Mouse (Mus musculus) testis, postnatal 14 days (tissue): Measurements from ENCODE around the gene Stk11.

ENCODE experiments used
- DNase-seq: peaks from one replicate; pipeline ENCODE4 v3.0.0; 2021; ENCODE audit warnings: low spot score

Gene Stk11

GRCm38 (mm10) chr10:80170601-80171021 is 55.0 kb downstream of the Stk11 start:
- DNase-seq: no peak

DNA sequence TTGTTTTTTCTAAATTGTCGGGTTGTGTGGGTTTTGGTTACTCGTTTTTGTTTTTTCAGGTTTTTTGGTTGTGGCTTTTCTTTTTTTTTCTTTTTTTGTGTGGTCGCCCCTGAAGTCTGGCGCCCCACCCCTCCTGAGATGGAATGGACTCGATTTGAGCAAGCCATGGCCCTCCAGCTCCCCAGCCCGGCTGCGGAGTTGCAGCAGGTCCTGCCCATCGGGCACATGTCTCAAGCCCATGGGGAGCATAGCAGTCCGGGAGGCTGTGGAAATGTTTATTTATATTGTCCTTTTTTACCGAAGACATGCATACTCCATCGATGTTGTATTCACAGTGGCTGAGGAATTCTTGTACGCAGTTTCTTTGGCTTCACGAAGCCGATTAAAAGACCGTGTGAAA is 55.6 kb downstream of the Stk11 start:
- no peak for DNase-seq

- no peak for DNase-seq
These were observed 56.3 kb downstream of the Stk11 start for GRCm38 (mm10) chr10:80171760-80172526.

- DNase-seq: peak; percentile 88
These were observed 57.1 kb downstream of the Stk11 start, which contains the start of gene 1600002K03Rik for GRCm38 (mm10) chr10:80172527-80173292. TSS of gene 1600002K03Rik (plus strand) at chr10:80172944.

DNA sequence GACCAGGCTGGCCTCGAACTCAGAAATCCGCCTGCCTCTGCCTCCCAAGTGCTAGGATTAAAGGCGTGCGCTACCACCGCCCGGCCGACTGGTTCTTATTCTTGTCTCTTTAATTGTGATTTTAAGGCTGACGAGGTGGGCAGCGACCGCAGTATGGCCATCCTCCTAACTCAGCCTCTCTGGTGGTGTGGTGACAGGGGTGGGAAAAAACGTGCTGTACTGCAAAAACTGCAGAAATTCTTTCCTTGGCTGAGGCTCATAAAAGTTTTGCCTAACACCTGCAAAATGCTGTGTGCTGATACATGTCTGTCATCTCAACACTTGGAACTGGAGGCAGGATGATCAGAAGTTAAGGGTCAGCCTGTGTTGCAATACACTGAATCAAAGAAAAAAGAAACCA is 57.8 kb downstream of the Stk11 start:
- DNase-seq: no peak

- no peak for DNase-seq
These were observed 58.5 kb downstream of the Stk11 start for GRCm38 (mm10) chr10:80173955-80174640.

DNA sequence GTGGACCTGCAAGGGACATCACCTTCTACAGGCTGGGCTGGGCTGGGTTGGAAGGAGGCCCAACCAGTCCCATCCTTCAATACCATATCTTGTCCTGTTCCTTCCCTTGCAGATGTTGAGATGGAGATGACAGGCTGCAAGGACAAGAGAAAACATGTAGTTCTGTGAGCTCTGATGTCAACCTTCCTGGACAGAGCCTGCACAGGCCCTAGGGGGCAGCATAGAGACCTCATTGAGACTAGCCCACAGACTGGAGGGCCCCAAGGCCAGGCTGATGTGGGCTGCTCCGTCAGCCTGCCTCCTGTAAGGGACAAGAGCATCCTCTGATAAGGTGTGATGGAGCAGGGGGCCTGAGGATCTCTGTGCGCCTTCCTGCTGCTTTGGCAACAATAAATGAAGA is 59.1 kb downstream of the Stk11 start:
- DNase-seq: no peak

DNA sequence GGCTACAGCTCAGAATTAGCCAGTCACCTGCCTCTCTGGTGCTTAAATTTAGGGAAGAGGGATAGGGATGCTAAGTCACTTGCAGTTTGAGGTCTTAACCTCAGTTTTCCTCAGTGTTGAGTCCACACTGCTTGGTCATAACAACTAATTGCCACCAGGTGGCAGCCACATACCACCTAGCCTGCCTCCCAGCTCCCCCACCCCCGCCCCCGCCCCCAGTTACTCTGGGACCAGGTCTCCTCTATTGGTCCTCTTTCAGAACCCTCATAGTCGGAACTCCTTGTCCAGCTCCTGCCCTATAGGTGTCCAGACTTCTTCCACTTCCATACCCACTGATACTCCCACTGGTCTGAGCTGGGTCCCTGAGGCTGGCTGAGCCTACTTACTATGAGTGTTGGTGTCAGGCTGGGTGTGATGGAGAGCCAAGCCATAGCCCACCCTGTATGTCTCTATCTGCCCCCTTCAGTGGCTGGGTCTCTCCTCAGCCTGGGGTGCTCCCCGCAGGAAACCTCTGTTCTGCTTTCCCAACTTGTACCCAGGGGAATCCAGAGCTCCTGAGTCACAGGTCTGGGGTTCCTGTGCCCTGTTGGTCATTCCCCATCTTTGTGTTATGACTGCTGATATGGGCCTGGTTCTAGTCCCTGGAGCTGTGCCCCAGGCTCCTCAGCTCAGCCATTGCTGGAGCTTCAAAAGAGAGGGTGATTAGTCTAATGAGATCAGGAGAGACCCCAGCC is 60.1 kb downstream of the Stk11 start:
- no peak for DNase-seq

DNA sequence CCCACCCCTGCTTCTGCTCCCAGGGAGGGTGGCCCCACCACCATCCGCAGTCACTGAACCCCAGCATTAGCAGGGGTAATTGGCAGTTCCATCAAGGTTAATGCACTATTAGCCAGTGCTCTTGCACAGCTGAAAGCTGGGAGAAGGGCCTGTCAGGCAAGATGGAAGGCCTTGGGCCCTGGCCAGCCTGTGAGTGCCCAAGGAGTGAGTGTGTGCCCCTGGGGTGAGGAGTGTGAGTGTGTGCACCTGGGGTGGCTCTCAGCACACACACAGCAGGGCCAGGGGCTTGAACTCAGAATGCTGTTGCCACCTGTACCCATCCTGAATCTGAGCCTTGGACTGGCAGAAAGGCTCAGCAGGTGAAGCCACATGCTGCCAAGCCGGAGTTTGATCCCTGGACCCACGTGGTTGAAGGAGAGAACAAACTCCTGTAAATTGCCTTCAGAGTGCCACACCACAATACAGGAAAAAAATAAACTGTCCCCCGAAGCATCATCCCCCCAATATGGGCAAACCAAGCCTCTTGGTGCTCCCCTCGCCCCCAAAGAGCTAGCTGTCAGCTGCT is 60.7 kb downstream of the Stk11 start:
- no peak for DNase-seq

GRCm38 (mm10) chr10:80177441-80178279 is 62.1 kb downstream of the Stk11 start:
- DNase-seq: no peak

DNA sequence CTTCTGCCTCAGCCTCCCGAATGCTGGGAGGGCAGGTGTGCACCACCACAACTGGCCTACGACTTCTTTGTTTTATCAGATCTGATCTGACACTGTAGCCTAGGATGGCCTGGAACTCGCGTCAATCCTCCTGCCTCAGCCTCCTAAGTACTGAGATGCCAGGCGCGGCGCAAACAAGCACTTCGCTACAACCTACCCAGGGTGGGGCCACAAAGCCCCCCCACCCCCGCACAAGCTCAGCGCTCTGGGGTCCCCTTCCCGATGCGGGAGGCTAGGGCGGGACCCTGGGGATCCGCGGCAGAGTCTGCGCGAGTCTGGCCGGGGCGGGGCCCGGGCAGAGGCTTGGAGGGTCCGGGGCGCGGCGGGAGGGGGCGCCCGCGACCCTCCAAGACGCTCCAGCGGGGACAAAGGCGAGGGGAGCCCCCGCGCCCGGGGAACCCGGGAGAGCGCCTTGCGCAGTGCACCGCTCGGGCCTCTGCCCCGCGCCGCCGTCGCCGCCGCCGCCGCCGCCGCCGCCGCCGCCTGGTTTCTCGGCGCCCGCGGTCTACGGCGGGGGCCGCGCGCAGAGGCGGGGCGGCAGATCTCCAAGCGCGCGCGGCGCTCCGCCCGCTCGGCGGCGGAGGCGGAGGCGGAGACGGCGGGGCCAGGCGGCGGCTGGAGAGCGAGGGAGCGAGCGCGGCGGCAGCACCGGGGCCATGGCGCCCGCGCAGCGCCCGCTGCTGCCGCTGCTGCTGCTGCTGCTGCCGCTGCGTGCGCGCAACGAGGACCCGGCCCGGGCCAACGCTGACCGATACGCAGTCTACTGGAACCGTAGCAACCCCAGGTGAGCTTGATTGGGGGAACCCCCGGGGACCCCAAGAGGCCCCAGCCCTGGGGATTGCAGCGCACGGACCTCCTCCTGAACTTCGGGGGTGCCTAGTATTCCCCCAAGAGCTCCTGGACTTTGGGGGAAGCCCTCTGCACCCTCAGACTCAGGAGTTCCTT is 63.8 kb downstream of the Stk11 start, which contains the start of gene Efna2:
TSS of gene Efna2 (plus strand) at position 415 of the 984 bp plus-strand sequence.
- DNase-seq: no peak
